Mouse (Mus musculus) frontal cortex, adult (tissue): ENCODE measurements around the gene Etfbkmt.
A peak's percentile ranks its signal among the peaks of the same experiment; 100 is the strongest.
"Not testable (repeated sequence)": the region's sequence is repeated elsewhere in the genome, so short reads cannot be mapped to it uniquely, and the experiment has no call there.

Experiments used
- ATAC-seq: cut with Nextera tagmentation; 2 replicates; pipeline ENCODE4 v1.9.2; 2017; ENCODE audit warnings: mild to moderate bottlenecking, moderate library complexity, mixed read lengths; ENCODE audit not compliant: low TSS enrichment

Gene Etfbkmt

DNA sequence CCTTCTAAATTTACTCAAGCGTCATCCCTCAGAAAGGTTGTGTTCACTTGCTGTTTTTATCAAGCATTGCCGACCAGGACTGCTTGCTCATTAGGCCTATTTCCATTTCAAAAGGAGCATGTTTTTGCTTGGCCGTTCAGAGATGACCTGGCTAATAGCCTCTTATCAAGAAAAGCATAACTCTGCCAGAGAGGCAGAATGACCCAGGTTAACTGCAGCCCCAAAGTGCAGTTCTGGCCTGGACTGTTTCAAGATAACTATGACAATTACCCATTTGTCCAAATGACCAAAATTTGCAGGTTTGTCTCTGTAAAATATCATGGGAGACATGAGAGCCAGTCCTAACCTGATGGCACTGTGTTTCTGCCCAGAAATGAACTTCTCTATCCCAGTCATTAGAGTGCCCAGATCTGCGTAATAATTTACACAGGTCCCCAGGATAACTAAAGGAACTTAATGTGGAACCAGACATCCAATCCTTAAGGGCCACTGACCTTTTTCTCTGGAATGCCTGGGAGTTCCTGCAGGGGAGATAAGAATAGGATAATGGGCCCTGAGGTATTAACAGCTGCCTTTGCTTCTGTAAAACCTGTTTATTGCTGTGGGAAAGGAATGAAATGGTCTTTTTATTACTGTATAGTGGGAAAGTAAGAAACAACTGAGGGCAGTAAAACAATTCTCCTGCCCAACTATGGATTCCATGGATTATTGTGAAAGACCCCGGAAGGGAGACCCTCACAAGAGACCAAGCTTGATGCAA is 5.1 kb upstream of the Etfbkmt start:
- no peak for ATAC-seq

DNA sequence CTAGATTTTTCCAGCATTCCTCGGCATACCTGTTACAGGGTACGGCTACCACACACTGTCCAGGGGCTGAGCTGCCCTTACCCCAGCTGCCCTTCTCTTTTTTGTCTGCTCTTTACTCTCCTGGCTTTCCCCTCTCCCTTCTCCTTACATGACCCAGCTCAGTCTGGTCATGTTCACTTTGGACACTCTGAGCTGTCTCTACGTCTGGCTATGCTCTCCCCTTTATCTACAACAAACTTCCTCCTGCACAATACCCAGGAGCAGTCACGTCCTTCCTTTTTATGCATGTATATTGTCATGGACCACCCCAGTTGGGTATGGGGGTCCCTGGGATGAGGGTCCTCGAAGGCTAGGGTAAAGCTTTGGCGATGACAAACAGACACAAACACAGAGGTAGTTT is 4.0 kb upstream of the Etfbkmt start:
- no peak for ATAC-seq

GRCm38 (mm10) chr6:149137936-149138335 is 1.7 kb upstream of the Etfbkmt start:
- ATAC-seq = no peak

GRCm38 (mm10) chr6:149139011-149139410 is 638 bp upstream of the Etfbkmt start:
- ATAC-seq = no peak

DNA sequence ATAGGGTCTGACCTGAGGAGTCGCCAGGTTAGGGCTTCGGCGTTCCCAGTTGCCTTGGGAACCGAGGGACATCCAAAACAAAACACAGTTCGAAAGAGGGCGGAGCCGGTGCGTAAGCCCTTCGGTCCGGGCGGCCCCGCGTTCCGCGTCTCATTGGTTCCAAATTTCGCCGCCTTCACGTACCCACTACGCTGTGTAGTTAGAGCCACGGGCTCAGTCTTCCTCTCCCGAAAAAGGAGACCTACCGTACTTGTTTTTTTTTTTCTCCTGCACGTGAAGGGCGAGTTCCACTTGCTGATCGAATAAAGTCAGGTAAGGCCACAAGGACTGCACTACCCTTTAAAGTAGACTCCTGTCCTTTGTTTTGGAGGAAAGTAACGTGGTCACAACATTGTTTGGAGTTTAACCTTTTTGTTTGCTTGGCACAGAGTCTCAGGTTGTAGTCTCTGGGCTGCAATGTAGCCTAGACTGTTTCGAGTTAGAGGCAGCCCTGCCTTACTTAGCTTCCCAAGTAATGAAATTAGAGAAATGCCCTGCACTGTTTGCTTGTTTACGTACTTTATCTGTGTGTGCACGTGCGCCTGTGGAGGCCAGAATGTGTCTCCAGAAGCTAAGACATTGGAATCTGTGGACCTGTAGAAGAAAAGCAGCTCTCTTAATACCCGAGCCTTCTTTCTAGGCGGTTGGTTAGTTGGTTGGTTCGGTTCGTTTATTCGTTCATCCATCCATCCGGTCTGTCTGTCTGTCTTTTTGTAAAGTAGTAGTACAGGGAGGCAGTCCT is 1.9 kb downstream of the Etfbkmt start:
- ATAC-seq = peak; percentile 99

- ATAC-seq = no peak
These were observed 5.5 kb downstream of the Etfbkmt start for GRCm38 (mm10) chr6:149145143-149145542.

- no peak for ATAC-seq
These were observed 9.0 kb downstream of the Etfbkmt start for GRCm38 (mm10) chr6:149148436-149149229.

- ATAC-seq = no peak
These were observed 12.5 kb downstream of the Etfbkmt start for GRCm38 (mm10) chr6:149152119-149152518.

- no peak for ATAC-seq
These were observed 13.9 kb downstream of the Etfbkmt start for GRCm38 (mm10) chr6:149153473-149154115.

- no peak for ATAC-seq
These were observed 14.7 kb downstream of the Etfbkmt start for GRCm38 (mm10) chr6:149154116-149155030.

DNA sequence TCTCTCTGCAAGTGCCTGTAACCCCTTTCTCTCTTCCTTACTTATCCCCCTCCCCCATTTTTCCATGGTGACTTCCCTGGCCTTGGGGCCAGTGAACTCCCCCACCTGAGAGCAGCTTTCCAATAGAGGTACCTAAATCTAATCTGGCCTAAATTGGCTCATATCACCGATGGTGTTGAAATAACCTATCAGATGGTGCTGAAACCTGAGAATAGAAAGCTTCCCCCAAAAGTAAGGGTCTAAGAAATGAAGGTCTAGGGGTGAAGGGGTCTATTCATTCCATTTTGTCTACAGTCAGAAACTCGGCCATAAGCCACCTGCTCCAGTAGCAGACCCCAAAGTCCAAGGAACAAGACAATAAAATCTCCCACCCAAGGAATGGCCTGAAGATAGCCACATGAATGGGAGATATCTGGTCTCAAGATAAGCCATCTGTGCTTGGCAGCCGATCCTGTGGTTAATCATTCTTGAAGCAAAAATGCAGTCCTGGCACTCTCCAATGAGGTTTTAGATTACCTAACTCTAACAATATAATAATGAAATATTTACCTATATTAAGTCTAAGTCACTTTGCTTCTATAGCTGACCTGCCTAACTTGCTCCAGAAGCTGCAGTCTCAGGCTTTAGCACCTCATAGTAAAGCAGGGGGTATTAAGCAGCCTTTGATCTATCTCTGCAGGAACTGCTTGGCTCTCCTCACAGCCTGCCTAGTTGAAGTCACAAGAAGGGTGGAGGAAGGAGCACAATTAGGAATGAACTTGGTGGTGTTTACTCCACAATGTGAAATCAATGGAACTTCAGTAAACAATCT is 15.6 kb downstream of the Etfbkmt start:
- ATAC-seq = no peak

DNA sequence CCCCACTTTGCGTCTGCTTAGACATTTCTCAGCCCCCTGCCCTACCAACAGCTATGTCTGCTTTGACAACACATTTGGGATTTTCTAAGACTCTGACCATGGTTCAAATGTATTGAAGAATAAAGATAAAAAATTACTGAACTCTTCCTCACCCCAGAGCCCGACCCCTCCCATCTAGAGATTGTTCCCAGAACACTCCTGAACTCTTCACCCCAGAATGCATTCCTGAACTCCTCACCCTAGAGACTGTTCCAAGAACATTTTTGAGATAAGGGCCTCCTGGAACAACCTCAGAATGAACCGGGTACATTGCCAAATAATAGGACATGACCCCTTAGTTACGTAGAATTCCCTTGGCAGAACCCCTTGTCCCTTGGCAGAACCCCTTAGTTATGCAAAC is 27.4 kb downstream of the Etfbkmt start:
- not testable (repeated sequence) for ATAC-seq

GRCm38 (mm10) chr6:149167672-149168071 is 28.0 kb downstream of the Etfbkmt start:
- ATAC-seq = no peak

GRCm38 (mm10) chr6:149168436-149168835 is 28.8 kb downstream of the Etfbkmt start:
- ATAC-seq = no peak

GRCm38 (mm10) chr6:149169965-149170364 is 30.3 kb downstream of the Etfbkmt start:
- ATAC-seq = not testable (repeated sequence)

DNA sequence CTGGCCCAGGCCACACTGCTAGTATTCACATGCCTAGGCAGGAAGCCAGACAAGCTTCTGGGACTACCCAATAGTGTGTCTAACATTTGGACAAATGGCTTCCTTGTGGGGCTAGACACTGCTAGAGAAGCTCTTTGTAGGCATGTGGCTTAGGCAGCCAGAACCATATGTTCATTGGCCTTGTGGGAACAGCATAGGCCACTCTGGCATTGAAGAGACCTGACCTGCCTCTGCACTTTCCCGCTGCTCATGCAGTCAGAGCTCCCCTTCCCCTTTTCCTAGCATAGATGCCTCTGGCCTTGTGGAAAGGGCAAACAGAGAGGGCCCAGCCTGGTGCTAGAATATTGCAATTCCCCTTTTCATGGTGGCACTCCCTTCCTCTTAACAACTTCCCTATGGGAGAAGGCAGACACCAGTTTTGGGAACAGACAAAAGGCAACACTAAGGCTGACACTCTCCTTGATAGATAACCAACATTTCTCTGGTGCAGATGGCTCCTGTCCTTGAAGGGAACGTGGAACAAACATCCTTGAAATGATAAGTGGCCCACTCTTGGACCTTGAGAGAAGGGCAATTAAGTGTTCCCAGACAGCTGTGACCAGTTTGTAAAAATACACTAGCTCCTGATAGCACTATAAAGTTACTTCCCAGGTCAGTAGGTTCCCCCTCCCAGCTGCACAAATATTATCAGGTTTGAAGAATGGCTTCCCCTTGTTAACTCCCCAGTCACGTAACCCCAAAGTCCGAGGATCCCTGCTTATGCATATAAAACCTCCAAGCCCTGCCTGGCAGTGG is 34.4 kb downstream of the Etfbkmt start:
- ATAC-seq = no peak; the same call in 1 of the 2 replicates

DNA sequence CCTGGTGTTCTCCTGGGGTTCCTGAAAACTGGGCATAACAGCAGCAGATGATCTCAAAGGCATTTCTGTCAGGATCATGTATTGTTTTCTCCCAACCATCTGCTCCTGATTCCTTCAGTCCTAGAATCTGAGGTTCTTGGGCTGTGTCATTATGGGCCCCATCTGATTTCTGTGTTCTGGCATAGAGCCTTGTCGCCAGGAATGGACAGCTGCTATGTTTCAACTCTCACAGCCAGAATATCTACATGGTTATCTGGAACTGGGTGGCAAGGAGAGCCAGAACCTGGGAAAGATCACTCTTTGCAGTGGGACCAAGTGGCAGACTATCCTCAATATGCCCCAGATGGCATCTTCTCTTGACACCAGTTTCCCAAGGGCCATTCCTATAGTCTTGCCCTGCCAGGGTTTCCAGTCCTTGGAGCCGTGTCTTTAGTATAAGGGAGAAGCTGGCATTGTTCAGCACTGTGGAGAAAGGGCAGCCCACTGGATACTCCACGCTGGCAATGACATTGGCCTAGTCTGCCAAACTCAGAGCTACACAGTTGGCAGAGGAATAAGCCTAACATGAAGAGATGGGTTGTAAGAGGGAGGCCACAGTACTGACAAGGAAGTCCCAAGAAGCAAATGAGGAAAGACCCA is 35.4 kb downstream of the Etfbkmt start:
- ATAC-seq = no peak; the same call in 1 of the 2 replicates

GRCm38 (mm10) chr6:149179064-149179463 is 39.4 kb downstream of the Etfbkmt start:
- ATAC-seq = no peak
